Mouse (Mus musculus) ES-Bruce4 (cell line): Measurements from ENCODE around the gene Ppox. TPM values are rescaled to one million over a fixed set of nuclear protein-coding genes. Genes with fewer than 3 reads are reported as not detected.

Experiments used
- H3K27ac ChIP-seq: 2 replicates; pipeline ENCODE4 v1.5.1; 2012; ENCODE audit warnings: low read length, inconsistent platforms; ENCODE audit not compliant: insufficient read depth
- H3K27me3 ChIP-seq: 2 replicates; pipeline ENCODE4 v1.6.1; 2012; ENCODE audit warnings: mild to moderate bottlenecking, low read length, inconsistent platforms; ENCODE audit not compliant: control insufficient read depth, poor library complexity, insufficient read depth, severe bottlenecking
- H3K36me3 ChIP-seq: 2 replicates; pipeline ENCODE4 v1.6.1; 2012; ENCODE audit warnings: inconsistent platforms, mild to moderate bottlenecking, low read length, moderate library complexity; ENCODE audit not compliant: control insufficient read depth, poor library complexity, insufficient read depth, severe bottlenecking
- H3K4me1 ChIP-seq: one replicate; pipeline ENCODE4 v1.8.1; 2011; ENCODE audit warnings: low read length; ENCODE audit not compliant: control insufficient read depth, insufficient read depth
- H3K4me3 ChIP-seq: 2 replicates; pipeline ENCODE4 v1.5.1; 2011; ENCODE audit warnings: low read depth, mild to moderate bottlenecking, low read length
- H3K9ac ChIP-seq: 2 replicates; pipeline ENCODE4 v1.6.1; 2012; ENCODE audit warnings: low read depth, mild to moderate bottlenecking, inconsistent platforms; ENCODE audit not compliant: poor library complexity, severe bottlenecking
- H3K9me3 ChIP-seq: replicated peaks from 2 replicates; pipeline ENCODE4 v1.6.1; 2012; ENCODE audit warnings: mild to moderate bottlenecking, low read length, inconsistent platforms; ENCODE audit not compliant: control insufficient read depth, poor library complexity, insufficient read depth, severe bottlenecking
- CTCF ChIP-seq: IDR thresholded peaks from one replicate; pipeline ENCODE4 v1.8.1; 2011; ENCODE audit warnings: low read depth, low read length
- EP300 ChIP-seq: IDR thresholded peaks from 2 replicates; pipeline ENCODE4 v1.6.1; 2011; ENCODE audit warnings: low read depth, low read length; ENCODE audit not compliant: insufficient read depth
- POLR2A ChIP-seq: IDR thresholded peaks from one replicate; pipeline ENCODE4 v1.8.1; 2011; ENCODE audit warnings: low read length; ENCODE audit not compliant: insufficient read depth
- polyA plus RNA-seq: library from polyadenylated mRNA; stranded (reverse); fragments of >200 nt; gene quantifications from 2 replicates; pipeline ENCODE4 v1.2.4, GENCODE M21; 2011; ENCODE audit warnings: low read depth; ENCODE audit not compliant: missing spikeins, insufficient read depth, insufficient read length

The Ppox gene
- polyA plus RNA-seq, 1 experiment = 25.2 TPM

DNA sequence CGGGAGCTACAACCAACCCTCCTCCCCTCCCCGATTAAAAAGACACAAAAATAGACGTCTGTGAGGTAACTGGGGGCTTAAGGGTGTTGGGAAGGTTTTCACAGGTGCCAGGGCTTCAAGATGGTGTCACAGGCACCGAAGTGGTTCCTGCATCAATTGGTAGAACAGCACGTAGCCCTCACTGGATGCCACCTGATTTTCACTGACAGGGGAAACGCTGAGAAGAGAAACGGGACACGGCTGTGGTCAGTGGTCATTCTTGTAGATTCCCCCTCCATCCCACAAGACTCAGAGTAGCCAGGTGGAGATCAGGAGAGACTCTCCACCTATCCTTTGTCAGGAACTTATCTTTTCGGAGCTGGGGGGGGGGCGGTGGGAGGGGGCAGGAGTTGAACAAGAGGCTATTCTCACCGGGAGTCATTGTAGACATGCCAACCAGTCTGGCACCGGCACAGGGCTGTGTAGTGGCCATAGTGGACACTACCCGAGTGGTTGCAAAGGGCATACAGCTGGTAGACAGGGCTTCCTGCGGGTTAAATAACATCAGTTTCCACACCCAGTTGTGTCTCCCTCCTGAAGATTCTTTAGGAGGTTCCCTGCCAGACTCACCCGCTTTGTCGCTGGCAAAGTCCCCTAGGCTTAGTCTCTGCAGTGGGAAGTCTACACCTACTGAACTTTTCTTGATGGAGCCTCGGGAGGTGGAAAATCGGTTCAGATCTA lies 1.3 kb upstream of the Ppox start:
- H3K9me3 ChIP-seq = no peaks in the 10 kb centered on the region
- no peak for TF ChIP-seq CTCF
- TF ChIP-seq POLR2A = no peak
- TF ChIP-seq EP300 = no peak
- no peaks in the 10 kb centered on the region for H3K4me1 ChIP-seq
- peak overlapping the region; percentile 59; the same call in 1 of the 2 replicates for H3K9ac ChIP-seq
- no peak overlapping the region for H3K27ac ChIP-seq
- H3K27me3 ChIP-seq = no peaks in the 10 kb centered on the region
- H3K4me3 ChIP-seq = no peak overlapping the region
- peaks cover 6% of the 10 kb centered on the region; the same call in 1 of the 2 replicates for H3K36me3 ChIP-seq

- no peaks in the 10 kb centered on the region for H3K27me3 ChIP-seq
- H3K9me3 ChIP-seq = no peaks in the 10 kb centered on the region
- no peaks in the 10 kb centered on the region for H3K4me1 ChIP-seq
- peak overlapping the region; percentile 73 for H3K4me3 ChIP-seq
- TF ChIP-seq CTCF (peak; percentile 56), POLR2A (no peak)
- H3K9ac ChIP-seq = peak overlapping the region; percentile 59
- H3K27ac ChIP-seq = peak overlapping the region; percentile 17
- peaks cover 10% of the 10 kb centered on the region; the same call in 1 of the 2 replicates for H3K36me3 ChIP-seq
These were observed 540 bp upstream of the Ppox start for GRCm38 (mm10) chr1:171281528-171281923.

GRCm38 (mm10) chr1:171280250-171280915 lies 603 bp downstream of the Ppox start:
- Histone ChIP-seq H3K27ac (no peak overlapping the region), H3K4me1 (no peaks in the 10 kb centered on the region), H3K9me3 (no peaks in the 10 kb centered on the region), H3K9ac (peak overlapping the region; percentile 82), H3K27me3 (no peaks in the 10 kb centered on the region), H3K4me3 (peak overlapping the region; percentile 97), H3K36me3 (peaks cover 16% of the 10 kb centered on the region)
- no peak for TF ChIP-seq CTCF
- no peak for TF ChIP-seq EP300
- TF ChIP-seq POLR2A = no peak

DNA sequence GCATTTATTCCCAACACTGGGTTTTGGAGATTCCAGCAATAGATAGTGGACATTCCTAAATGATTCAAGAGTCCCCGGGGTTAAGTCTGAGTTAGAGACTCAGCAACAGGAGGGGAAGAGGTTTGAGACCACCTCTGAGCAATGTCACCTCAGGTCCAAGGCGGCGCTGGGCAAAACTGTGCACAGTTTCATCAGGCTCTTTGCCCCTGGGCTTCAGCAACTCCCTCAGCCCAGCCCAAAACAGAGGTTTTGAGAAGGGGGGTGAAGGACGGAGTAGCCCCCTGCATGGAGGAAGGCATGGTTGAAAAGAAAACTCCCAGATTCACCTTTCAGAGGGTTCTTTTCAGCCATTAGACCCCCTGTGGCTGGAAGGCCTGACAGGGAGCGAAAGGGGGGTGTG lies 1.3 kb downstream of the Ppox start:
- no peaks in the 10 kb centered on the region for H3K4me1 ChIP-seq
- peak overlapping the region; percentile 97 for H3K4me3 ChIP-seq
- TF ChIP-seq CTCF (no peak), POLR2A (no peak), EP300 (no peak)
- peaks cover 21% of the 10 kb centered on the region for H3K36me3 ChIP-seq
- H3K27ac ChIP-seq = no peak overlapping the region
- peak overlapping the region; percentile 82; the same call in 1 of the 2 replicates for H3K9ac ChIP-seq
- no peaks in the 10 kb centered on the region for H3K9me3 ChIP-seq
- H3K27me3 ChIP-seq = no peaks in the 10 kb centered on the region

- H3K4me1 ChIP-seq = no peaks in the 10 kb centered on the region
These were observed 1.8 kb downstream of the Ppox start for GRCm38 (mm10) chr1:171279012-171279705.

More at GRCm38 (mm10) chr1:171279012-171279705, 1.8 kb downstream of the Ppox start:
- no peaks in the 10 kb centered on the region for H3K9me3 ChIP-seq
- peaks cover 26% of the 10 kb centered on the region for H3K36me3 ChIP-seq
- H3K27me3 ChIP-seq = no peaks in the 10 kb centered on the region
- TF ChIP-seq POLR2A = no peak
- TF ChIP-seq CTCF = no peak
- TF ChIP-seq EP300 = no peak
- H3K27ac ChIP-seq = no peak overlapping the region
- no peak overlapping the region for H3K4me3 ChIP-seq
- no peak overlapping the region for H3K9ac ChIP-seq
